Mouse (Mus musculus): Measurements from ENCODE around the gene Nol4l. TPM values are rescaled to one million over a fixed set of nuclear protein-coding genes. Genes with fewer than 3 reads are reported as not detected.
A peak's percentile ranks its signal among the peaks of the same experiment; 100 is the strongest.

Gene Nol4l
- polyA plus RNA-seq, 1 experiment from 2014 or later = 31.8 TPM

GRCm38 (mm10) chr2:153469764-153470163 lies 60.0 kb downstream of the Nol4l start:
- no peaks in the 10 kb centered on the region for H3K9me3 ChIP-seq
- no peaks in the 10 kb centered on the region for H3K36me3 ChIP-seq
- H3K9ac ChIP-seq (replicated peaks) = no peak overlapping the region
- 45% methylated on average over 4 of the region's 4 CpGs for WGBS
- no peak for ATAC-seq (ENCODE audit: low FRiP score, low read depth)
- H3K4me1 ChIP-seq = peaks cover 18% of the 10 kb centered on the region
- no peak overlapping the region for H3K4me2 ChIP-seq (replicated peaks)
- H3K27ac ChIP-seq (replicated peaks) = 0 out of 2 replicates have a peak overlapping the region, but pooled peaks have one; percentile 25
- H3K27me3 ChIP-seq = no peaks in the 10 kb centered on the region
- H3K4me3 ChIP-seq = no peak overlapping the region

GRCm38 (mm10) chr2:153469317-153469716 lies 60.5 kb downstream of the Nol4l start:
- no peak overlapping the region for H3K4me2 ChIP-seq (replicated peaks)
- no peaks in the 10 kb centered on the region for H3K36me3 ChIP-seq
- H3K4me1 ChIP-seq = peaks cover 18% of the 10 kb centered on the region
- no peak overlapping the region for H3K9ac ChIP-seq (replicated peaks)
- ATAC-seq (ENCODE audit: low FRiP score, low read depth) = no peak
- H3K27ac ChIP-seq (replicated peaks) = 0 out of 2 replicates have a peak overlapping the region, but pooled peaks have one; percentile 25
- H3K9me3 ChIP-seq = no peaks in the 10 kb centered on the region
- WGBS = 44% methylated on average over 2 of the region's 2 CpGs
- no peaks in the 10 kb centered on the region for H3K27me3 ChIP-seq
- H3K4me3 ChIP-seq = no peak overlapping the region

- Histone ChIP-seq H3K4me3 (no peak overlapping the region), H3K9me3 (no peaks in the 10 kb centered on the region), H3K9ac (replicated peaks) (no peak overlapping the region), H3K4me1 (peaks cover 18% of the 10 kb centered on the region), H3K27ac (replicated peaks) (no peak overlapping the region), H3K27me3 (no peaks in the 10 kb centered on the region), H3K36me3 (peaks cover 13% of the 10 kb centered on the region; the same call in 1 of the 2 replicates), H3K4me2 (replicated peaks) (no peak overlapping the region)
- no peak for ATAC-seq (ENCODE audit: low FRiP score, low read depth)
- 91% methylated on average over 1 of the region's 1 CpGs for WGBS
Measured at GRCm38 (mm10) chr2:153467372-153467771, 62.4 kb downstream of the Nol4l start.

GRCm38 (mm10) chr2:153463257-153463656 lies 66.5 kb downstream of the Nol4l start:
- H3K4me3 ChIP-seq = no peak overlapping the region
- 77% methylated on average over 3 of the region's 3 CpGs for WGBS
- H3K9ac ChIP-seq (replicated peaks) = no peak overlapping the region
- peaks cover 7% of the 10 kb centered on the region for H3K4me1 ChIP-seq
- no peak overlapping the region for H3K27ac ChIP-seq (replicated peaks)
- no peak for ATAC-seq (ENCODE audit: low FRiP score, low read depth)
- H3K9me3 ChIP-seq = no peaks in the 10 kb centered on the region
- H3K4me2 ChIP-seq (replicated peaks) = no peak overlapping the region
- H3K36me3 ChIP-seq = peaks cover 13% of the 10 kb centered on the region; the same call in 1 of the 2 replicates
- H3K27me3 ChIP-seq = no peaks in the 10 kb centered on the region

- 48% methylated on average over 3 of the region's 3 CpGs for WGBS
- no peak overlapping the region for H3K4me3 ChIP-seq
- H3K36me3 ChIP-seq = peaks cover 4% of the 10 kb centered on the region; the same call in 1 of the 2 replicates
- H3K4me1 ChIP-seq = peaks cover 25% of the 10 kb centered on the region
- H3K9ac ChIP-seq (replicated peaks) = no peak overlapping the region
- no peak for ATAC-seq (ENCODE audit: low FRiP score, low read depth)
- H3K27me3 ChIP-seq = no peaks in the 10 kb centered on the region
- no peak overlapping the region for H3K4me2 ChIP-seq (replicated peaks)
- H3K27ac ChIP-seq (replicated peaks) = peak overlapping the region; percentile 71
- H3K9me3 ChIP-seq = no peaks in the 10 kb centered on the region
Measured at GRCm38 (mm10) chr2:153458022-153458441, 71.7 kb downstream of the Nol4l start.

- ATAC-seq (ENCODE audit: low FRiP score, low read depth) = no peak
- Histone ChIP-seq H3K4me1 (peaks cover 25% of the 10 kb centered on the region), H3K27me3 (no peaks in the 10 kb centered on the region), H3K4me2 (replicated peaks) (no peak overlapping the region), H3K27ac (replicated peaks) (peak overlapping the region; percentile 71), H3K36me3 (no peaks in the 10 kb centered on the region), H3K9ac (replicated peaks) (no peak overlapping the region), H3K4me3 (no peak overlapping the region), H3K9me3 (no peaks in the 10 kb centered on the region)
- WGBS = 31% methylated on average over 4 of the region's 4 CpGs
Measured at GRCm38 (mm10) chr2:153457467-153457866, 72.3 kb downstream of the Nol4l start.

- Histone ChIP-seq H3K4me1 (peaks cover 21% of the 10 kb centered on the region), H3K4me2 (replicated peaks) (no peak overlapping the region), H3K36me3 (no peaks in the 10 kb centered on the region), H3K9ac (replicated peaks) (no peak overlapping the region), H3K27ac (replicated peaks) (no peak overlapping the region), H3K9me3 (no peaks in the 10 kb centered on the region), H3K4me3 (no peak overlapping the region), H3K27me3 (no peaks in the 10 kb centered on the region)
- no peak for ATAC-seq (ENCODE audit: low FRiP score, low read depth)
- 60% methylated on average over 9 of the region's 9 CpGs for WGBS
Measured at GRCm38 (mm10) chr2:153454841-153455506, 74.8 kb downstream of the Nol4l start.

- no peak overlapping the region for H3K4me3 ChIP-seq
- no peak overlapping the region for H3K4me2 ChIP-seq (replicated peaks)
- 73% methylated on average over 12 of the region's 12 CpGs for WGBS
- H3K27ac ChIP-seq (replicated peaks) = 0 out of 2 replicates have a peak overlapping the region, but pooled peaks have one; percentile 35
- no peak overlapping the region for H3K9ac ChIP-seq (replicated peaks)
- ATAC-seq (ENCODE audit: low FRiP score, low read depth) = no peak
- H3K27me3 ChIP-seq = no peaks in the 10 kb centered on the region
- H3K4me1 ChIP-seq = peaks cover 21% of the 10 kb centered on the region
- H3K36me3 ChIP-seq = no peaks in the 10 kb centered on the region
- no peaks in the 10 kb centered on the region for H3K9me3 ChIP-seq
Measured at GRCm38 (mm10) chr2:153453961-153454759, 75.6 kb downstream of the Nol4l start.

- no peak overlapping the region for H3K27ac ChIP-seq (replicated peaks)
- no peaks in the 10 kb centered on the region for H3K36me3 ChIP-seq
- WGBS = 85% methylated on average over 6 of the region's 6 CpGs
- ATAC-seq (ENCODE audit: low FRiP score, low read depth) = no peak
- H3K27me3 ChIP-seq = peaks cover 5% of the 10 kb centered on the region; the same call in 1 of the 2 replicates
- no peaks in the 10 kb centered on the region for H3K9me3 ChIP-seq
- no peak overlapping the region for H3K9ac ChIP-seq (replicated peaks)
- no peak overlapping the region for H3K4me3 ChIP-seq
- H3K4me2 ChIP-seq (replicated peaks) = no peak overlapping the region
- peaks cover 5% of the 10 kb centered on the region; the same call in 1 of the 2 replicates for H3K4me1 ChIP-seq
Measured at GRCm38 (mm10) chr2:153448519-153448918, 81.3 kb downstream of the Nol4l start.

GRCm38 (mm10) chr2:153447719-153448118 lies 82.1 kb downstream of the Nol4l start:
- H3K9me3 ChIP-seq = no peaks in the 10 kb centered on the region
- no peaks in the 10 kb centered on the region for H3K36me3 ChIP-seq
- H3K4me2 ChIP-seq (replicated peaks) = no peak overlapping the region
- H3K4me1 ChIP-seq = peaks cover 11% of the 10 kb centered on the region
- ATAC-seq (ENCODE audit: low FRiP score, low read depth) = no peak
- no peak overlapping the region for H3K9ac ChIP-seq (replicated peaks)
- no peak overlapping the region for H3K4me3 ChIP-seq
- 87% methylated on average over 3 of the region's 3 CpGs for WGBS
- H3K27ac ChIP-seq (replicated peaks) = no peak overlapping the region
- peaks cover 5% of the 10 kb centered on the region; the same call in 1 of the 2 replicates for H3K27me3 ChIP-seq

GRCm38 (mm10) chr2:153446476-153446875 lies 83.3 kb downstream of the Nol4l start:
- 26% methylated on average over 4 of the region's 4 CpGs for WGBS
- Histone ChIP-seq H3K4me2 (replicated peaks) (peak overlapping the region; percentile 94; the same call in 1 of the 2 replicates), H3K36me3 (no peaks in the 10 kb centered on the region), H3K9ac (replicated peaks) (no peak overlapping the region), H3K4me1 (peaks cover 23% of the 10 kb centered on the region), H3K27me3 (peaks cover 5% of the 10 kb centered on the region; the same call in 1 of the 2 replicates), H3K9me3 (no peaks in the 10 kb centered on the region), H3K4me3 (no peak overlapping the region), H3K27ac (replicated peaks) (no peak overlapping the region)
- ATAC-seq (ENCODE audit: low FRiP score, low read depth) = no peak

GRCm38 (mm10) chr2:153446017-153446408 lies 83.8 kb downstream of the Nol4l start:
- Histone ChIP-seq H3K27me3 (peaks cover 5% of the 10 kb centered on the region; the same call in 1 of the 2 replicates), H3K4me1 (peaks cover 28% of the 10 kb centered on the region), H3K9ac (replicated peaks) (peak overlapping the region; percentile 95), H3K4me3 (peak overlapping the region; percentile 92), H3K4me2 (replicated peaks) (peak overlapping the region; percentile 94), H3K27ac (replicated peaks) (peak overlapping the region; percentile 97), H3K9me3 (no peaks in the 10 kb centered on the region), H3K36me3 (no peaks in the 10 kb centered on the region)
- ATAC-seq (ENCODE audit: low FRiP score, low read depth) = no peak
- 0% methylated on average over 8 of the region's 8 CpGs for WGBS

Data from midbrain, embryonic 12.5 days (tissue).